Mouse (Mus musculus): ENCODE results near the gene Insl5. TPM values are rescaled to one million over a fixed set of nuclear protein-coding genes. Genes with fewer than 3 reads are reported as not detected.

Insl5 gene
- total RNA-seq, 2 experiments from 2014 or later, result not detected

- DNase-seq (ENCODE audit: low spot score in 2 of 2), result no peak
Observed at GRCm38 (mm10) chr4:102990595-102991340, 35.9 kb downstream of the Insl5 start.

- no peak for DNase-seq (ENCODE audit: low spot score in 2 of 2)
Observed at GRCm38 (mm10) chr4:102990016-102990415, 36.6 kb downstream of the Insl5 start.

DNA sequence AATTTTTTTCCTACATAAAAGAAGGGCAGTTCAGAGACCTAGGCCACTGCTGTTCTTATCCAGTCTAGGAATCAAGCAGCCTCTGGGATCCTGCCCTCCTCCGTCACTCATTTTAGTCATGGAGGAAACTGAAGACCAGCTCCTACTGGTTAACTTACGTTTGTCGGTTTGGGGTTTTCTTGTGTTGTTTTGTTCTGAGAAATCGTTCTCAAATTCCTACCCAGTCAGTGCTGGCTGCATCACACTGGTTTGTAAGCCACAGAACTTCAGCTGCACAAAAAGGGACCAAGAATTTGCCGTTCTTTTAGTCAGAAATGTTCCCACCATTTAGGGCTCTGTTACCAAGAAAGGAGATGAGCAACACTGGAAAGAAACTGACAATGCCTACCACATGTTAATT lies 37.3 kb downstream of the Insl5 start:
- DNase-seq (ENCODE audit: low spot score in 2 of 2), result no peak

DNA sequence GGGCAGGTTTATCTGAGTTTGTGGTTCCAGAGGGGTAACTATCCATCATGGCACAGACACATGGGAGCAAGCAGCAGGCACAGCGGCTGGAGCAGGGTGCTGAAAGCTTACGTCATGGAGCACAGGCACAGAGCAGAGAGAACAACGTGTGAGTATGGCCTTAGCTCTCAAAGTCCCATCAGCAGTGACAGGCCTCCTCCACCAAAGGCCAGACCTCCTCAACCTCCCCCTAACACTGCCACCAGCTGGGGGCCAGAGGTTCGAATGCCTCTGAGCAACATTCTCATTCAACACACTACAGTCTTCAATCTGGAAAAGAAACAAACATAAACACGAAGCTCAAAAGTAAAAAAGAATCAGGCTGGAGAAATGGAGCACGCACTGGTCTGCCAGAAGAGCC lies 38.1 kb downstream of the Insl5 start:
- no peak for DNase-seq (ENCODE audit: low spot score in 2 of 2)

GRCm38 (mm10) chr4:102987756-102988155 lies 38.9 kb downstream of the Insl5 start:
- no peak for DNase-seq (ENCODE audit: low spot score in 2 of 2)

DNA sequence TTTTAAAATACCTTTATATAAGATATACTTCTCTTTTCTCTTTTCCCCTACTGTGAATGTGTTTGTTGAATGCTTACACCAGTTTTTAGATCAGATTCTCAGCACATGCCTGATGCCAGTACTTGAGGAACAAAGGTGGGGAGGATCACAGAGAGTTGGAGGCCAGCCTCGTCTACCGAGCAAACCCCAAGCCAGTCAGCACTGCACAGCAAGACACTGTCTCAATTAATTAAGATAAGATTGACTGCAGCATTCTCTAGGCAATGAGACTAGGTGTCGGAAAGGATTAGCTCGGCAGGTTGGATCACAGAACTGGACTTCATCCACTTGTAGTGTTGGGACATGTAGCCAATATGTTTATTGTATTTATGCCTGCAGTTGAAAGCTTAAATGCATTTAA lies 39.3 kb downstream of the Insl5 start:
- DNase-seq (ENCODE audit: low spot score in 2 of 2), result no peak

GRCm38 (mm10) chr4:102986917-102987316 lies 39.7 kb downstream of the Insl5 start:
- peak; percentile 42 to 58 for DNase-seq (ENCODE audit: low spot score in 2 of 2)

- no peak for DNase-seq (ENCODE audit: low spot score in 2 of 2)
Observed at GRCm38 (mm10) chr4:102986173-102986572, 40.5 kb downstream of the Insl5 start.

GRCm38 (mm10) chr4:102981709-102982108 lies 44.9 kb downstream of the Insl5 start:
- no peak for DNase-seq (ENCODE audit: low spot score in 2 of 2)

DNA sequence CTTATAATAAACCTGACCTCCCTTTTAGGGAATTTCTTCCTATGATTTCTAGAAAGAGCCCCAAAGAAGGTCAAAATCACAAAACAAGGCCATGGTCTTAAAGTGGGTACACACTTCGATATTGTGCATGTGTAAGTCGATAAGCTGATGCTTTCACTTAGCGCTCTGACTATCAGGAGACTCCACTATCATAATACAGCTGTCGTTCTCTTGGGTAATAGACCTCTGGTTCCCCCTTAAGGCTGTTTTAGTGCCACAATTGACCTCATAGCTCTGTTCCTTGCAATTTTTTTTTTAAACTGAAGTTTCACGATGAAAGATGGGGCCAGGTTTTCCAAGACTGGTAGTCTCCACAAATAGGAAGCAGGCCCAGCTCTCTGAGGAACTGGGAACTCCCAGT lies 47.3 kb downstream of the Insl5 start:
- no peak for DNase-seq (ENCODE audit: low spot score in 2 of 2)

GRCm38 (mm10) chr4:102978440-102978839 lies 48.2 kb downstream of the Insl5 start, which contains the start of gene Tctex1d1:
Tctex1d1 (plus strand) TSS chr4:102978606.
- DNase-seq (ENCODE audit: low spot score in 2 of 2), result peak; percentile 26 to 30

GRCm38 (mm10) chr4:102977778-102978321 lies 48.8 kb downstream of the Insl5 start:
- DNase-seq (ENCODE audit: low spot score in 2 of 2), result no peak

GRCm38 (mm10) chr4:102976290-102977275 lies 50.1 kb downstream of the Insl5 start:
- no peak for DNase-seq (ENCODE audit: low spot score in 2 of 2)

DNA sequence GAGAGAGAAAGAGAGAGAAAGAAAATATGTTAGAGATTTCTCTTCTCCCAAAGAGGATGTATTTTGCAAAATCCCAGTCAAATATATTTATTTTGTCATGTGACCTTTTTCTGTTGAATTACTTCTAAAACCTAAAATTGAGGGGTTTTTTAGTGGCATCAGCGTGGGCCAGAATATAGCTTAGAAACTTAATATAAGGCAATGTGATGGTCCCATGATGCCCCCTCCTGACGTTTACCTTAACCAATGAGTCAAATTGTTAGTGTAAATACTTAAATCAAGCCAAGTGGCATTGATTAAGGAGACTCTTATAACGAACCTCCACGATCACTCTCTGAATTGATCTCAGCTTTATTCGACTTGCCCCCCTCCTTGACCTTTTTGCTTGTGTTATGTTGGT lies 52.5 kb downstream of the Insl5 start:
- DNase-seq (ENCODE audit: low spot score in 2 of 2), result no peak

- DNase-seq (ENCODE audit: low spot score in 2 of 2), result no peak
Observed at GRCm38 (mm10) chr4:102972071-102972470, 54.6 kb downstream of the Insl5 start.

GRCm38 (mm10) chr4:102971159-102971558 lies 55.5 kb downstream of the Insl5 start:
- no peak for DNase-seq (ENCODE audit: low spot score in 2 of 2)

GRCm38 (mm10) chr4:102969599-102969998 lies 57.0 kb downstream of the Insl5 start:
- DNase-seq (ENCODE audit: low spot score in 2 of 2), result no peak

Other genes with a start within 250 kb of the Insl5 start
- 1 to 10 TPM; 1.1 to 1.3 TPM for gene Tctex1d1, start 48.2 kb downstream of the Insl5 start, total RNA-seq (2021)
- gene Mier1, start 87.5 kb upstream of the Insl5 start, total RNA-seq (2021), result 10 to 100 TPM; 45.8 to 53.8 TPM
- 10 to 100 TPM in 1 of 2 experiments, 1 to 10 TPM in 1; 9.3 to 10.9 TPM for gene Wdr78, start 87.7 kb upstream of the Insl5 start, total RNA-seq (2021)
- gene Slc35d1, start 188.3 kb upstream of the Insl5 start, total RNA-seq (2021), result 10 to 100 TPM; 14.7 to 17.2 TPM